Mouse (Mus musculus) ES-E14 (cell line): ENCODE data around the gene Oprd1.

Experiments
- CHD2 ChIP-seq: IDR thresholded peaks from 2 replicates; pipeline ENCODE4 v1.6.1; 2014; ENCODE audit warnings: mild to moderate bottlenecking, low read depth, low read length, inconsistent platforms
- HCFC1 ChIP-seq: IDR thresholded peaks from 2 replicates; pipeline ENCODE4 v1.6.1; 2012; ENCODE audit warnings: low read length, inconsistent platforms, borderline replicate concordance; ENCODE audit not compliant: insufficient read depth
- MAFK ChIP-seq: IDR thresholded peaks from 2 replicates; pipeline ENCODE4 v1.6.1; 2014; ENCODE audit warnings: mild to moderate bottlenecking, low read depth, low read length, inconsistent platforms; ENCODE audit not compliant: insufficient read depth
- ZC3H11A ChIP-seq: IDR thresholded peaks from 2 replicates; pipeline ENCODE4 v1.6.1; 2012; ENCODE audit warnings: low read depth, mild to moderate bottlenecking, inconsistent platforms, low read length, borderline replicate concordance

- TF ChIP-seq MAFK (no peak), HCFC1 (no peak), CHD2 (no peak), ZC3H11A (no peak)
Measured at GRCm38 (mm10) chr4:132130134-132130533, 14.2 kb downstream of the Oprd1 start.
